Comparison of ENCODE assay signal across 15 mouse cellular contexts in the genomic region with DNA sequence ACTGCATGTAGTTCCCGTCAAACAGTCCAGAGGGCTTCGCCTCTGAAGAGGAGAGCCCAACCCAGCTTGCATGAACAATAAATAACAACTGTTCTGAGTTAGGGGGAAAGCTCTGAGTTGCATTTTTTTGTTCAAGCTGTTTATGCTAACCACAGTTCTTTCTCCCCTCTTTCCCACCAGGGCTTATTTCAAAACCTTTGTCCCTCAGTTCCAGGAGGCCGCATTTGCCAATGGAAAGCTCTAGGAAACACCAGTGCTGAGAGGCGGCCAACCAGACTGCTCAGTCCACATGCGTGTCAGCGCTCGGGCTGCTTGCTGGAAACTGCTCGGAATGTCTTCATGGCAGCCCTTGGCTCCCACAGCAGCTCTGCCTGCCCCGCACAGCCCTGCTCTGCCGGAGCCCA. TPM values are rescaled to one million over a fixed set of nuclear protein-coding genes. Genes with fewer than 3 reads are reported as not detected.
DNase-seq lines count a peak whose midpoint lies in the region; ATAC-seq and TF ChIP-seq lines count a peak whose summit lies in the region.
"Had no signal": no experiment of that assay in that cellular context is flagged by ENCODE, and none has a peak within 500 bp of the region (broad histone marks: within the 10 kb centered on the region; RNA-seq: fewer than 3 reads in every experiment).

No protein-coding gene starts in this region.

- no peak overlapping the region for H3K4me3 ChIP-seq in midbrain, embryonic 11.5 days (ENCODE audit: low read depth, low read length)
- no peak overlapping the region for H3K4me3 ChIP-seq in midbrain, embryonic 15.5 days
- H3K4me3 ChIP-seq in stomach, postnatal 0 days (ENCODE audit: low read depth, low read length), result no peak overlapping the region
- H3K4me3 ChIP-seq: forebrain, embryonic 10.5 days; megakaryocyte, embryonic 14.5 days; neural tube, embryonic 12.5 days had no signal

- H3K27me3 ChIP-seq in midbrain, embryonic 11.5 days (ENCODE audit: control insufficient read depth, insufficient read depth, low read length), result no peaks in the 10 kb centered on the region
- H3K27me3 ChIP-seq in midbrain, embryonic 15.5 days (replicated peaks), result no peaks in the 10 kb centered on the region
- no peaks in the 10 kb centered on the region for H3K27me3 ChIP-seq in stomach, postnatal 0 days (ENCODE audit: control insufficient read depth, insufficient read depth, low read length)
- H3K27me3 ChIP-seq: neural tube, embryonic 12.5 days; Patski had no signal

- no peak for TF ChIP-seq EP300 in stomach, postnatal 0 days (optimal IDR thresholded peaks at IDR 0.05)

- H3K27ac ChIP-seq in midbrain, embryonic 11.5 days (ENCODE audit: low read depth, low read length), result no peak overlapping the region
- H3K27ac ChIP-seq in midbrain, embryonic 15.5 days, result no peak overlapping the region
- peak overlapping the region; percentile 61; the same call in 1 of the 2 replicates for H3K27ac ChIP-seq in stomach, postnatal 0 days (replicated peaks)
- H3K27ac ChIP-seq: forebrain, embryonic 10.5 days; neural tube, embryonic 12.5 days had no signal

- TF ChIP-seq CTCF in stomach, postnatal 0 days (IDR thresholded peaks at IDR 0.05; ENCODE audit: low read depth), result 0 out of 2 replicates have a peak, but pooled peaks have one; percentile 12

- 89% methylated on average over 10 of the region's 10 CpGs for WGBS in midbrain, embryonic 11.5 days
- 86% methylated on average over 10 of the region's 10 CpGs for WGBS in midbrain, embryonic 15.5 days
- 55% methylated on average over 10 of the region's 10 CpGs for WGBS in stomach, postnatal 0 days

- no peaks in the 10 kb centered on the region for H3K36me3 ChIP-seq in midbrain, embryonic 11.5 days (ENCODE audit: control insufficient read depth, insufficient read depth, low read length)
- no peaks in the 10 kb centered on the region for H3K36me3 ChIP-seq in midbrain, embryonic 15.5 days (replicated peaks)
- H3K36me3 ChIP-seq in stomach, postnatal 0 days (ENCODE audit: control insufficient read depth, insufficient read depth, low read length), result no peaks in the 10 kb centered on the region
- H3K36me3 ChIP-seq: forebrain, embryonic 10.5 days; neural tube, embryonic 12.5 days had no signal

- H3K4me1 ChIP-seq in midbrain, embryonic 11.5 days (ENCODE audit: control insufficient read depth, insufficient read depth, low read length), result no peaks in the 10 kb centered on the region
- H3K4me1 ChIP-seq in midbrain, embryonic 15.5 days, result peaks cover 9% of the 10 kb centered on the region; the same call in 1 of the 2 replicates
- 0 out of 2 replicates have a peak, but pooled peaks cover 2% of the 10 kb centered on the region for H3K4me1 ChIP-seq in stomach, postnatal 0 days (replicated peaks; ENCODE audit: control insufficient read depth, insufficient read depth)

- DNase-seq in cerebellum, postnatal 14 days, result peak; percentile 32
- DNase-seq in cerebellum, adult 9-10 months, result no peak
- DNase-seq in midbrain, embryonic 11.5 days (ENCODE audit: low spot score, missing footprints), result peak; percentile 49
- peak; percentile 63 to 71 for DNase-seq in kidney, postnatal 4 days
- no peak for DNase-seq in stomach, postnatal 0 days (ENCODE audit: low spot score)
- DNase-seq in urinary bladder, postnatal 4 days (ENCODE audit: low spot score in 2 of 2), result no peak
- DNase-seq: B cell, adult 2 months; spleen, adult 18-20 months had no signal

- no peak overlapping the region for H3K9ac ChIP-seq in midbrain, embryonic 11.5 days (ENCODE audit: low read length)
- no peak overlapping the region for H3K9ac ChIP-seq in midbrain, embryonic 15.5 days
- H3K9ac ChIP-seq in stomach, postnatal 0 days (ENCODE audit: low read length), result no peak overlapping the region
- H3K9ac ChIP-seq: neural tube, embryonic 12.5 days had no signal

- no peak for ATAC-seq in midbrain, embryonic 11.5 days (ENCODE audit: low FRiP score)
- no peak for ATAC-seq in midbrain, embryonic 15.5 days (replicated peaks)
- peak; percentile 47; the same call in 1 of the 2 replicates for ATAC-seq in stomach, postnatal 0 days (ENCODE audit: low FRiP score, low TSS enrichment)
- no peak for ATAC-seq in granulocyte monocyte progenitor cell, adult 5-6 weeks (replicated peaks; ENCODE audit: poor library complexity, severe bottlenecking)
- ATAC-seq: hindbrain, embryonic 16.5 days; Patski had no signal

- no peak overlapping the region for H3K4me2 ChIP-seq in midbrain, embryonic 11.5 days
- H3K4me2 ChIP-seq in midbrain, embryonic 15.5 days, result no peak overlapping the region
- H3K4me2 ChIP-seq in stomach, postnatal 0 days (replicated peaks; ENCODE audit: low read depth), result no peak overlapping the region
- H3K4me2 ChIP-seq: neural tube, embryonic 12.5 days had no signal

- H3K9me3 ChIP-seq in midbrain, embryonic 11.5 days (ENCODE audit: control insufficient read depth, low read length), result no peaks in the 10 kb centered on the region
- no peaks in the 10 kb centered on the region for H3K9me3 ChIP-seq in midbrain, embryonic 15.5 days
- no peaks in the 10 kb centered on the region for H3K9me3 ChIP-seq in stomach, postnatal 0 days (ENCODE audit: control insufficient read depth, low read length)
- H3K9me3 ChIP-seq: forebrain, embryonic 10.5 days; megakaryocyte, embryonic 14.5 days; neural tube, embryonic 12.5 days had no signal

RNA-seq across cellular contexts. Expression of gene Fosl2, which starts 51.2 kb away (rescaled TPM):
- polyA plus RNA-seq in midbrain, embryonic 11.5 days (2014; fragmentation: Nextera tagmentation; extraction: Ambion mirVana), result 0.52 and 0.57 TPM in 2 replicates
- 0.41 and 0.54 TPM in 2 replicates for polyA plus RNA-seq in midbrain, embryonic 15.5 days (2015; fragmentation: Nextera tagmentation; extraction: Ambion mirVana)
- polyA plus RNA-seq in stomach, postnatal 0 days (2015; fragmentation: Nextera tagmentation; extraction: Ambion mirVana), result 10.5 and 11.7 TPM in 2 replicates
- 23.4 and 24.7 TPM in 2 replicates for total RNA-seq in granulocyte monocyte progenitor cell, adult 5-6 weeks (2014; fragmentation: Nextera tagmentation)
- 9.1 and 11.2 TPM in 2 replicates for total RNA-seq in granulocyte monocyte progenitor cell, adult 5-6 weeks (2017)

Comparison
In these comparisons a context has a peak if more than half of its experiments do, and no peak if none do; other contexts are left out.
1. DNase-seq: peak in cerebellum, postnatal 14 days (2 of 2), midbrain, embryonic 11.5 days (single experiment) and kidney, postnatal 4 days (2 of 2); none in cerebellum, adult 9-10 months (single experiment), stomach, postnatal 0 days (single experiment) and urinary bladder, postnatal 4 days (0 of 2).